8 mouse cellular contexts compared by ENCODE assay signal in the genomic region with DNA sequence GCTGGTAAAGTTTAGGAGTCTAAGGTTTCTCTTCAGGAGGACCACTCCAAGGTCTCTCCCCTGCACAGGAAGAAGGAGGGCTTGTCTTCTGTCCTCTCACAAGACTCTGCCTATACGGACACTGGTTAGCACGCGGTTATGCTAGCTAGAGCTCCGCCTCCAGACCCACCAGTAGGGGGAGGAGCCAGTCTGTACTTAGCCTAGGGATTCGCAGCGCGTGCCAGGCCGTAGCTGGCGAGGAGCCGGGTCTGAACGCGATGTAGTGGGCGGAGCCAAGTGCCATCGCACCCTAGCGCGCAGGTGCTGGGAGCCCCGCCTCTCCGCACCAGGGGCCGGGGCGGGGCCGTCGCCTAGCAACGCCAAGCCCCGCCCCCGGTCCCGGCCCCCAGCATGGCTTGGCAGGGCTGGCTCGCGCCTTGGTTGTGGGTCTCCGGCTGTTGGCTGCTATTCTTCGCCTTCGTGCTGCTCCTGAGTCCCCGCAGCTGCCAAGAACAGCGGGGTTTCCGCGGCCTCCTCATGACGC. TPM values are rescaled to one million over a fixed set of nuclear protein-coding genes. Genes with fewer than 3 reads are reported as not detected.
DNase-seq lines count a peak whose midpoint lies in the region; ATAC-seq and TF ChIP-seq lines count a peak whose summit lies in the region.

No protein-coding gene starts in this region.

- peak overlapping the region; percentile 60 for H3K4me3 ChIP-seq in heart, embryonic 12.5 days
- peak overlapping the region; percentile 47 for H3K4me3 ChIP-seq in kidney, postnatal 0 days (replicated peaks; ENCODE audit: low read depth, low read length)
- H3K4me3 ChIP-seq in liver, embryonic 11.5 days (ENCODE audit: low read depth, low read length), result peak overlapping the region; percentile 49
- peak overlapping the region; percentile 45 for H3K4me3 ChIP-seq in stomach, embryonic 14.5 days (ENCODE audit: low read depth, low read length)

- H3K27ac ChIP-seq in heart, embryonic 12.5 days (ENCODE audit: poor library complexity, severe bottlenecking), result peak overlapping the region; percentile 70
- peak overlapping the region; percentile 70 for H3K27ac ChIP-seq in kidney, postnatal 0 days
- H3K27ac ChIP-seq in liver, embryonic 11.5 days (ENCODE audit: low read depth, low read length), result no peak overlapping the region; the same call in 1 of the 2 replicates
- H3K27ac ChIP-seq in stomach, embryonic 14.5 days (ENCODE audit: low read length), result peak overlapping the region; percentile 81; the same call in 1 of the 2 replicates

- ATAC-seq in erythroid progenitor cell, adult 5-6 weeks (replicated peaks; ENCODE audit: low FRiP score, poor library complexity, severe bottlenecking), result peak; percentile 97
- ATAC-seq in heart, embryonic 12.5 days (ENCODE audit: insufficient number of reproducible peaks, low FRiP score), result peak; percentile 95
- ATAC-seq in kidney, postnatal 0 days (replicated peaks; ENCODE audit: low FRiP score, low read depth), result peak; percentile 96
- ATAC-seq in liver, embryonic 11.5 days (replicated peaks; ENCODE audit: low FRiP score), result peak; percentile 94
- ATAC-seq in stomach, embryonic 14.5 days (ENCODE audit: insufficient number of reproducible peaks, insufficient read depth, low FRiP score, low read depth), result peak; percentile 98

- H3K36me3 ChIP-seq in heart, embryonic 12.5 days, result peaks cover 9% of the 10 kb centered on the region; the same call in 1 of the 2 replicates
- no peaks in the 10 kb centered on the region for H3K36me3 ChIP-seq in kidney, postnatal 0 days (ENCODE audit: insufficient read depth, low read length)
- no peaks in the 10 kb centered on the region for H3K36me3 ChIP-seq in liver, embryonic 11.5 days (ENCODE audit: control insufficient read depth, insufficient read depth, low read length)
- H3K36me3 ChIP-seq in stomach, embryonic 14.5 days (ENCODE audit: control insufficient read depth, insufficient read depth, low read length), result no peaks in the 10 kb centered on the region

- no peaks in the 10 kb centered on the region for H3K27me3 ChIP-seq in heart, embryonic 12.5 days (replicated peaks)
- H3K27me3 ChIP-seq in kidney, postnatal 0 days (ENCODE audit: insufficient read depth, low read length), result no peaks in the 10 kb centered on the region
- H3K27me3 ChIP-seq in liver, embryonic 11.5 days (replicated peaks; ENCODE audit: control insufficient read depth, insufficient read depth, low read length), result no peaks in the 10 kb centered on the region
- no peaks in the 10 kb centered on the region for H3K27me3 ChIP-seq in stomach, embryonic 14.5 days (ENCODE audit: control insufficient read depth, insufficient read depth, low read length)

- peak overlapping the region; percentile 74 for H3K9ac ChIP-seq in heart, embryonic 12.5 days
- peak overlapping the region; percentile 56 for H3K9ac ChIP-seq in kidney, postnatal 0 days (ENCODE audit: low read depth, low read length)
- peak overlapping the region; percentile 54 for H3K9ac ChIP-seq in liver, embryonic 11.5 days (ENCODE audit: low read depth, low read length)
- H3K9ac ChIP-seq in stomach, embryonic 14.5 days (replicated peaks; ENCODE audit: low read depth, low read length), result peak overlapping the region; percentile 38

- H3K4me1 ChIP-seq in heart, embryonic 12.5 days (replicated peaks), result peaks cover 63% of the 10 kb centered on the region
- peaks cover 18% of the 10 kb centered on the region for H3K4me1 ChIP-seq in kidney, postnatal 0 days (replicated peaks; ENCODE audit: insufficient read depth, low read length)
- H3K4me1 ChIP-seq in liver, embryonic 11.5 days (replicated peaks; ENCODE audit: control insufficient read depth, insufficient read depth, low read length), result peaks cover 36% of the 10 kb centered on the region
- peaks cover 15% of the 10 kb centered on the region for H3K4me1 ChIP-seq in stomach, embryonic 14.5 days (ENCODE audit: control insufficient read depth, insufficient read depth, low read length)

- peak; percentile 97 for DNase-seq in CD4-positive helper T cell, adult 2 months (ENCODE audit: low read depth, low spot score)
- DNase-seq in brain, embryonic 18.5 days (ENCODE audit: low read depth, low spot score), result peak; percentile 86
- peak; percentile 97 for DNase-seq in kidney, postnatal 0 days (ENCODE audit: low spot score)
- DNase-seq in liver, embryonic 11.5 days (ENCODE audit: low spot score), result peak; percentile 92
- peak; percentile 98 for DNase-seq in naive thymus-derived CD4-positive, alpha-beta T cell, adult 2 months (ENCODE audit: low read depth)

- no peaks in the 10 kb centered on the region for H3K9me3 ChIP-seq in heart, embryonic 12.5 days (replicated peaks)
- H3K9me3 ChIP-seq in kidney, postnatal 0 days (replicated peaks; ENCODE audit: low read length), result no peaks in the 10 kb centered on the region
- no peaks in the 10 kb centered on the region for H3K9me3 ChIP-seq in liver, embryonic 11.5 days (ENCODE audit: control insufficient read depth, low read length)
- no peaks in the 10 kb centered on the region for H3K9me3 ChIP-seq in stomach, embryonic 14.5 days (ENCODE audit: control insufficient read depth, low read depth, low read length)

- TF ChIP-seq CTCF in kidney, postnatal 0 days (IDR thresholded peaks at IDR 0.05; ENCODE audit: low read depth), result peak; percentile 61

- H3K4me2 ChIP-seq in heart, embryonic 12.5 days, result peak overlapping the region; percentile 95
- H3K4me2 ChIP-seq in kidney, postnatal 0 days (ENCODE audit: low read length), result peak overlapping the region; percentile 82
- peak overlapping the region; percentile 90 for H3K4me2 ChIP-seq in liver, embryonic 11.5 days
- H3K4me2 ChIP-seq in stomach, embryonic 14.5 days (replicated peaks; ENCODE audit: low read depth, low read length), result peak overlapping the region; percentile 76

- WGBS in heart, embryonic 12.5 days, result under 1% methylated on average over 36 of the region's 36 CpGs
- under 1% methylated on average over 36 of the region's 36 CpGs for WGBS in kidney, postnatal 0 days
- WGBS in liver, embryonic 11.5 days, result under 1% methylated on average over 36 of the region's 36 CpGs
- WGBS in stomach, embryonic 14.5 days, result 1% methylated on average over 33 of the region's 36 CpGs

RNA-seq across cellular contexts. Expression of a gene that starts 26.9 kb away (rescaled TPM):
- total RNA-seq in erythroid progenitor cell, adult 5-6 weeks (2015; ENCODE audit: low replicate concordance), result not detected in 2 replicates
- 0.45 and 0.90 TPM in 2 replicates for total RNA-seq in erythroid progenitor cell, adult 5-6 weeks (2017; ENCODE audit: low replicate concordance)
- polyA plus RNA-seq in heart, embryonic 12.5 days (2016; fragmentation: Nextera tagmentation; extraction: Ambion mirVana), result 41.1 and 42.9 TPM in 2 replicates
- 27.8 and 30.8 TPM in 2 replicates for polyA plus RNA-seq in kidney, postnatal 0 days (2015; fragmentation: Nextera tagmentation; extraction: Ambion mirVana)
- 21.7 and 22.9 TPM in 2 replicates for polyA plus RNA-seq in liver, embryonic 11.5 days (2014; fragmentation: Nextera tagmentation; extraction: Ambion mirVana)
- 50.1 and 53.9 TPM in 2 replicates for polyA plus RNA-seq in stomach, embryonic 14.5 days (2014; fragmentation: Nextera tagmentation; extraction: Ambion mirVana)

RNA-seq across cellular contexts. Expression of a gene that starts 29.6 kb away (rescaled TPM):
- total RNA-seq in erythroid progenitor cell, adult 5-6 weeks (2015; ENCODE audit: low replicate concordance), result not detected in 2 replicates
- not detected in 2 replicates for total RNA-seq in erythroid progenitor cell, adult 5-6 weeks (2017; ENCODE audit: low replicate concordance)
- 0.46 TPM in 2 replicates for polyA plus RNA-seq in heart, embryonic 12.5 days (2016; fragmentation: Nextera tagmentation; extraction: Ambion mirVana)
- polyA plus RNA-seq in kidney, postnatal 0 days (2015; fragmentation: Nextera tagmentation; extraction: Ambion mirVana), result 0.59 and 0.75 TPM in 2 replicates
- 0.21 TPM in 1 of 2 replicates, not detected in the other for polyA plus RNA-seq in liver, embryonic 11.5 days (2014; fragmentation: Nextera tagmentation; extraction: Ambion mirVana)
- polyA plus RNA-seq in stomach, embryonic 14.5 days (2014; fragmentation: Nextera tagmentation; extraction: Ambion mirVana), result 0.69 and 0.81 TPM in 2 replicates

RNA-seq across cellular contexts. Expression of a gene that starts 42.7 kb away (rescaled TPM):
- total RNA-seq in erythroid progenitor cell, adult 5-6 weeks (2015; ENCODE audit: low replicate concordance), result 7.5 and 9.0 TPM in 2 replicates
- total RNA-seq in erythroid progenitor cell, adult 5-6 weeks (2017; ENCODE audit: low replicate concordance), result 12.5 and 19.4 TPM in 2 replicates
- 1.3 and 1.5 TPM in 2 replicates for polyA plus RNA-seq in heart, embryonic 12.5 days (2016; fragmentation: Nextera tagmentation; extraction: Ambion mirVana)
- 2.6 and 3.6 TPM in 2 replicates for polyA plus RNA-seq in kidney, postnatal 0 days (2015; fragmentation: Nextera tagmentation; extraction: Ambion mirVana)
- polyA plus RNA-seq in liver, embryonic 11.5 days (2014; fragmentation: Nextera tagmentation; extraction: Ambion mirVana), result 10.0 and 10.4 TPM in 2 replicates
- polyA plus RNA-seq in stomach, embryonic 14.5 days (2014; fragmentation: Nextera tagmentation; extraction: Ambion mirVana), result 5.3 and 6.1 TPM in 2 replicates

RNA-seq across cellular contexts. Expression of a gene that starts 47.6 kb away (rescaled TPM):
- total RNA-seq in erythroid progenitor cell, adult 5-6 weeks (2015; ENCODE audit: low replicate concordance), result 6.5 and 12.2 TPM in 2 replicates
- total RNA-seq in erythroid progenitor cell, adult 5-6 weeks (2017; ENCODE audit: low replicate concordance), result 0.76 and 1.8 TPM in 2 replicates
- 215 and 216 TPM in 2 replicates for polyA plus RNA-seq in heart, embryonic 12.5 days (2016; fragmentation: Nextera tagmentation; extraction: Ambion mirVana)
- polyA plus RNA-seq in kidney, postnatal 0 days (2015; fragmentation: Nextera tagmentation; extraction: Ambion mirVana), result 162 and 169 TPM in 2 replicates
- polyA plus RNA-seq in liver, embryonic 11.5 days (2014; fragmentation: Nextera tagmentation; extraction: Ambion mirVana), result 79.7 and 84.3 TPM in 2 replicates
- 122 and 132 TPM in 2 replicates for polyA plus RNA-seq in stomach, embryonic 14.5 days (2014; fragmentation: Nextera tagmentation; extraction: Ambion mirVana)

RNA-seq across cellular contexts. Expression of a gene that starts 47.8 kb away (rescaled TPM):
- 12.6 and 14.3 TPM in 2 replicates for total RNA-seq in erythroid progenitor cell, adult 5-6 weeks (2015; ENCODE audit: low replicate concordance)
- 17.1 and 26.6 TPM in 2 replicates for total RNA-seq in erythroid progenitor cell, adult 5-6 weeks (2017; ENCODE audit: low replicate concordance)
- polyA plus RNA-seq in heart, embryonic 12.5 days (2016; fragmentation: Nextera tagmentation; extraction: Ambion mirVana), result 169 and 171 TPM in 2 replicates
- polyA plus RNA-seq in kidney, postnatal 0 days (2015; fragmentation: Nextera tagmentation; extraction: Ambion mirVana), result 248 and 264 TPM in 2 replicates
- 190 and 193 TPM in 2 replicates for polyA plus RNA-seq in liver, embryonic 11.5 days (2014; fragmentation: Nextera tagmentation; extraction: Ambion mirVana)
- 240 and 261 TPM in 2 replicates for polyA plus RNA-seq in stomach, embryonic 14.5 days (2014; fragmentation: Nextera tagmentation; extraction: Ambion mirVana)
